Mouse (Mus musculus) neural tube, embryonic 14.5 days (tissue): ENCODE results near the gene Hbb-bt. TPM values are rescaled to one million over a fixed set of nuclear protein-coding genes. Genes with fewer than 3 reads are reported as not detected.
"Not testable (repeated sequence)": the region's sequence is repeated elsewhere in the genome, so short reads cannot be mapped to it uniquely, and the experiment has no call there.

Experiments
- ATAC-seq: fragments of 200-750 bp; cut with Nextera tagmentation; 2 replicates; pipeline ENCODE4 v1.8.0; 2017; ENCODE audit warnings: low read depth, mild to moderate bottlenecking, moderate TSS enrichment, moderate library complexity
- H3K27ac ChIP-seq: fragments of 300-500 bp; sonication (generic); 2 replicates; pipeline ENCODE4 v1.5.1; 2014; ENCODE audit warnings: low read depth, mild to moderate bottlenecking, control low read depth, low read length, moderate library complexity, mixed read lengths
- H3K27me3 ChIP-seq: fragments of 300-500 bp; sonication (generic); 2 replicates; pipeline ENCODE4 v1.6.1; 2014; ENCODE audit warnings: low read length; ENCODE audit not compliant: control insufficient read depth, insufficient read depth
- H3K36me3 ChIP-seq: fragments of 300-500 bp; sonication (generic); 2 replicates; pipeline ENCODE4 v1.6.1; 2014; ENCODE audit warnings: low read length, mixed read lengths; ENCODE audit not compliant: control insufficient read depth, insufficient read depth
- H3K4me1 ChIP-seq: fragments of 300-500 bp; sonication (generic); 2 replicates; pipeline ENCODE4 v1.6.1; 2014; ENCODE audit warnings: low read length; ENCODE audit not compliant: control insufficient read depth, insufficient read depth
- H3K4me2 ChIP-seq: fragments of 300-500 bp; sonication (generic); 2 replicates; pipeline ENCODE4 v1.6.1; 2014; ENCODE audit warnings: mild to moderate bottlenecking, low read depth, low read length, control low read depth
- H3K4me3 ChIP-seq: fragments of 300-500 bp; sonication (generic); 2 replicates; pipeline ENCODE4 v1.5.1; 2014; ENCODE audit warnings: low read depth, low read length, control low read depth, mixed read lengths
- H3K9ac ChIP-seq: fragments of 300-500 bp; sonication (generic); replicated peaks from 2 replicates; pipeline ENCODE4 v1.6.1; 2014; ENCODE audit warnings: low read depth, mild to moderate bottlenecking, control low read depth, low read length, mixed read lengths
- H3K9me3 ChIP-seq: fragments of 300-500 bp; sonication (generic); 2 replicates; pipeline ENCODE4 v1.6.1; 2016; ENCODE audit warnings: low read length; ENCODE audit not compliant: control insufficient read depth
- WGBS: fragments of 180-500 bp; shearing (Covaris S2); extraction: QIAGEN DNeasy Blood & Tissue Kit; methylation state at CpG from one replicate; pipeline ENCODE4 v1.1.7; 2014; 5-methylcytosine and 5-hydroxymethylcytosine counted together
- polyA plus RNA-seq: library from polyadenylated mRNA; unstranded; fragments of >200 nt; fragmentation: Nextera tagmentation; extraction: Ambion mirVana; gene quantifications from 2 replicates; pipeline ENCODE4 v1.2.1, GENCODE M21; 2014

The Hbb-bt gene
- polyA plus RNA-seq, 1 experiment from 2014 or later = 1,461 TPM

GRCm38 (mm10) chr7:103777652-103778051 lies 36.1 kb downstream of the Hbb-bt start:
- not testable (repeated sequence) for H3K9me3 ChIP-seq, H3K36me3 ChIP-seq, ATAC-seq, H3K27me3 ChIP-seq, H3K4me2 ChIP-seq, H3K4me1 ChIP-seq, H3K4me3 ChIP-seq, H3K27ac ChIP-seq, H3K9ac ChIP-seq
- 94% methylated on average over 4 of the region's 4 CpGs for WGBS

DNA sequence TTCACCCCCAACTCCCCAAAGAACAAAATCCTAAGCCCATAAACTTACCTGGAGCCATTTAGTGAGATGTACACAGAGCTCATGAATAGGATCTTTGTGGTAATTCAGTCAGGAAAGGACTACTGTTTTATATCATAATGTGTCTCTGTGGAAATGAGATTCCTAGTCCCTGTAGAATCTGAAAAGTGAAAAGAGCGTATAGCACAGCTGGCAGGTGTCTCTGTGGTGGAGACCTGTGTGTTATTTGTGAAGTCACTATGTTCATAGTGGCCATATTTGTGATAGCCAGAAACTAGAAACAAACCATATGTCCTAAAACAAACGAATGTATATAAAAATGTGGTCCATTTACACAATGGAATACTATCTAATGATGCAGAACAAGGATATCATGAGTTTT lies 42.3 kb downstream of the Hbb-bt start, which contains the start of gene Olfr69:
Gene Olfr69 (minus strand): TSS at position 101 of the 400 bp plus-strand sequence.
- Histone ChIP-seq H3K4me3 (no peak within 1 kb of the TSS), H3K9ac (no peak within 1 kb of the TSS), H3K27me3 (no peaks in the 10 kb centered on the region), H3K27ac (no peak within 1 kb of the TSS), H3K36me3 (no peaks in the 10 kb centered on the region), H3K4me2 (no peak within 1 kb of the TSS), H3K4me1 (no peaks in the 10 kb centered on the region), H3K9me3 (no peaks in the 10 kb centered on the region)
- no peak for ATAC-seq
- WGBS = 81% methylated on average over 2 of the region's 2 CpGs

- not testable (repeated sequence) for H3K36me3 ChIP-seq, H3K9ac ChIP-seq, ATAC-seq, H3K27me3 ChIP-seq, H3K4me1 ChIP-seq, H3K4me3 ChIP-seq, H3K9me3 ChIP-seq, H3K27ac ChIP-seq, H3K4me2 ChIP-seq
- 95% methylated on average over 6 of the region's 6 CpGs for WGBS
Observed at GRCm38 (mm10) chr7:103767687-103768086, 46.1 kb downstream of the Hbb-bt start.

Other genes starting within 250 kb of the Hbb-bt start
- not detected in 2 replicates for gene Olfr616, start 244.9 kb downstream of the Hbb-bt start, polyA plus RNA-seq
- gene Olfr617, start 240.9 kb downstream of the Hbb-bt start, polyA plus RNA-seq = not detected in 2 replicates
- gene Olfr618, start 223.9 kb downstream of the Hbb-bt start, polyA plus RNA-seq = not detected in 2 replicates
- gene Olfr619, start 213.4 kb downstream of the Hbb-bt start, polyA plus RNA-seq = not detected in 2 replicates
- gene Olfr620, start 201.5 kb downstream of the Hbb-bt start, polyA plus RNA-seq = not detected in 2 replicates
- gene Olfr622, start 171.3 kb downstream of the Hbb-bt start, polyA plus RNA-seq = not detected in 2 replicates
- not detected in 2 replicates for gene Olfr623, start 150.3 kb downstream of the Hbb-bt start, polyA plus RNA-seq
- gene Olfr624, start 142.8 kb downstream of the Hbb-bt start, polyA plus RNA-seq = not detected in 2 replicates
- not detected in 2 replicates for gene Olfr625-ps1, start 131.3 kb downstream of the Hbb-bt start, polyA plus RNA-seq
- not detected in 2 replicates for gene Olfr243, start 99.3 kb downstream of the Hbb-bt start, polyA plus RNA-seq
- gene Olfr628, start 83.6 kb downstream of the Hbb-bt start, polyA plus RNA-seq = not detected in 2 replicates
- gene Olfr629, start 69.1 kb downstream of the Hbb-bt start, polyA plus RNA-seq = not detected in 2 replicates
- not detected in 2 replicates for gene Olfr630, start 56.7 kb downstream of the Hbb-bt start, polyA plus RNA-seq
- not detected in 2 replicates for gene Olfr69, start 42.4 kb downstream of the Hbb-bt start, polyA plus RNA-seq
- gene Olfr68, start 34.3 kb downstream of the Hbb-bt start, polyA plus RNA-seq = not detected in 2 replicates
- not detected in 2 replicates for gene Olfr67, start 22.2 kb downstream of the Hbb-bt start, polyA plus RNA-seq
- 2,922 and 4,105 TPM in 2 replicates for gene Hbb-bs, start 14.1 kb upstream of the Hbb-bt start, polyA plus RNA-seq
- gene Hbb-bh2, start 26.5 kb upstream of the Hbb-bt start, polyA plus RNA-seq = not detected in 2 replicates
- 1.5 and 5.1 TPM in 2 replicates for gene Hbb-bh1, start 29.2 kb upstream of the Hbb-bt start, polyA plus RNA-seq
- 261 and 1,449 TPM in 2 replicates for gene Hbb-y, start 39.2 kb upstream of the Hbb-bt start, polyA plus RNA-seq
- not detected in 2 replicates for gene Olfr66, start 72.3 kb upstream of the Hbb-bt start, polyA plus RNA-seq
- gene Olfr64, start 80.5 kb upstream of the Hbb-bt start, polyA plus RNA-seq = not detected in 2 replicates
- not detected in 2 replicates for gene Olfr65, start 89.5 kb upstream of the Hbb-bt start, polyA plus RNA-seq
- gene Olfr631, start 114.8 kb upstream of the Hbb-bt start, polyA plus RNA-seq = not detected in 2 replicates
- gene Olfr632, start 120.4 kb upstream of the Hbb-bt start, polyA plus RNA-seq = not detected in 2 replicates
- not detected in 2 replicates for gene Olfr633, start 130.4 kb upstream of the Hbb-bt start, polyA plus RNA-seq
- 0.03 TPM in 1 of 2 replicates, not detected in the other for gene Olfr635, start 157.2 kb upstream of the Hbb-bt start, polyA plus RNA-seq
- not detected in 2 replicates for gene Olfr638, start 184.8 kb upstream of the Hbb-bt start, polyA plus RNA-seq
- gene Olfr639, start 203.3 kb upstream of the Hbb-bt start, polyA plus RNA-seq = 0.04 TPM in 1 of 2 replicates, not detected in the other
- gene Olfr640, start 211.6 kb upstream of the Hbb-bt start, polyA plus RNA-seq = not detected in 2 replicates
- gene Olfr641, start 221.4 kb upstream of the Hbb-bt start, polyA plus RNA-seq = not detected in 2 replicates
- not detected in 2 replicates for gene Olfr642, start 238.7 kb upstream of the Hbb-bt start, polyA plus RNA-seq
- gene 4930516K23Rik, start 247.4 kb upstream of the Hbb-bt start, polyA plus RNA-seq = not detected in 2 replicates